Mouse (Mus musculus): Measurements from ENCODE around the gene Cpsf7. TPM values are rescaled to one million over a fixed set of nuclear protein-coding genes. Genes with fewer than 3 reads are reported as not detected.

Gene Cpsf7
- polyA plus RNA-seq, 1 experiment from 2014 or later: 34.2 TPM

DNA sequence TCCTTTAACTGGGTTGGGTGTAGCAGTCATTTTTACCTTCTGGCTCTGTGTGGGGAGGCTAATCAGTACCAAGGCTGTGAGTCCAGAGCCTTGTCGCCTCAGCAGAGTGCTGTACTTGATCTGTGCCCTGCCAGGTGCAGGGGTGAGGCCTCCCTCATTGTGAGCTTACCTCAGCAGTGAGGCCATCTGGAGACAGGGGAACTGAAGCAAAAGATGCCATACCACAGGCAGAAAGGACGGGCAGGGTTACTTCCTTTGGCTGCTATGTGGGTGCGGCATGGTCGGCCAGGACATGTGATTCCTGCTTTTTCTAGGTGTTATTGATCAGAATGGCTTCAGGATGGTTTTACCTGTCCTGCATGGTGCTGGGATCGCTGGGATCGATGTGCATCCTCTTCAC is 56.9 kb downstream of the Cpsf7 start:
- H3K4me1 ChIP-seq (replicated peaks; ENCODE audit: insufficient read depth, low read length): 0 out of 2 replicates have a peak, but pooled peaks cover 5% of the 10 kb centered on the region
- H3K9ac ChIP-seq (ENCODE audit: low read depth, low read length): no peak overlapping the region
- DNase-seq (ENCODE audit: low spot score) (no peak), ATAC-seq (replicated peaks; ENCODE audit: low FRiP score, low read depth) (no peak)
- 84% methylated on average over 6 of the region's 6 CpGs for WGBS
- no peak overlapping the region for H3K4me3 ChIP-seq (replicated peaks; ENCODE audit: low read depth, low read length)
- no peaks in the 10 kb centered on the region for H3K9me3 ChIP-seq (replicated peaks; ENCODE audit: low read length)
- no peak overlapping the region for H3K27ac ChIP-seq
- no peak for TF ChIP-seq CTCF (IDR thresholded peaks at IDR 0.05; ENCODE audit: low read depth)
- no peak overlapping the region for H3K4me2 ChIP-seq (ENCODE audit: low read length)
- no peaks in the 10 kb centered on the region for H3K27me3 ChIP-seq (ENCODE audit: insufficient read depth, low read length)
- no peaks in the 10 kb centered on the region for H3K36me3 ChIP-seq (ENCODE audit: insufficient read depth, low read length)

DNA sequence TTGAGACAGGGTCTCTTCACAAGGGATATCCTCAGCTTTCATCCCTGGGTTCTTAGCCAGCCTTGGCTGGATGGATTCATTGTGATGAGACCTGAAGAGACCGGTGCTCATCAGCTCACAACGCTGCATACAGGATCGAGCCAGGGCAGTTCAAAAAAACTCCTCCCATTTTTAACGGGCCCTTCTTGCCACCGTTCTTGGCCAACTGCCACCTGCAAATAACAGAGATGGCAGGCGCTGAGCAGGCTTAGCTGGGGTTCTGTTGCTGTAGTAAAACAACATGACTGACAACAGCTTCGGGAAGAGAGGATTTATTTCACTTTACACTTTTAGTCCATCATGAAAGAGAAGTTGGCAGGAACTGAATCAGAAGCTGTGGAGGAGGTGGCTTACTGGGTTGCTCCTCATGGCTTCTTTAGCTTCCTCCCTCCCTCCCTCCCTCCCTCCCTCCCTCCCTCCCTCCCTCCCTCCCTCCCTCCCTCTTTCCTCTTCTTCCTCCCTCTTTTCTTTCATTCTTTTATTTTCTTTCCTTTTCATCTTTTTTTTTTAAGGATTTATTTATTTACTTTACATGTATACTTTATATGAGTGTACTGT is 58.6 kb downstream of the Cpsf7 start:
- no peak overlapping the region for H3K9ac ChIP-seq (ENCODE audit: low read depth, low read length)
- H3K9me3 ChIP-seq (replicated peaks; ENCODE audit: low read length): no peaks in the 10 kb centered on the region
- WGBS: 60% methylated on average over 7 of the region's 7 CpGs
- ATAC-seq (replicated peaks; ENCODE audit: low FRiP score, low read depth) (no peak), DNase-seq (ENCODE audit: low spot score) (no peak)
- H3K27me3 ChIP-seq (ENCODE audit: insufficient read depth, low read length): no peaks in the 10 kb centered on the region
- no peak overlapping the region for H3K4me2 ChIP-seq (ENCODE audit: low read length)
- H3K36me3 ChIP-seq (ENCODE audit: insufficient read depth, low read length): no peaks in the 10 kb centered on the region
- no peak overlapping the region for H3K4me3 ChIP-seq (replicated peaks; ENCODE audit: low read depth, low read length)
- H3K27ac ChIP-seq: no peak overlapping the region
- TF ChIP-seq CTCF (IDR thresholded peaks at IDR 0.05; ENCODE audit: low read depth): no peak
- H3K4me1 ChIP-seq (replicated peaks; ENCODE audit: insufficient read depth, low read length): 0 out of 2 replicates have a peak, but pooled peaks cover 2% of the 10 kb centered on the region

DNA sequence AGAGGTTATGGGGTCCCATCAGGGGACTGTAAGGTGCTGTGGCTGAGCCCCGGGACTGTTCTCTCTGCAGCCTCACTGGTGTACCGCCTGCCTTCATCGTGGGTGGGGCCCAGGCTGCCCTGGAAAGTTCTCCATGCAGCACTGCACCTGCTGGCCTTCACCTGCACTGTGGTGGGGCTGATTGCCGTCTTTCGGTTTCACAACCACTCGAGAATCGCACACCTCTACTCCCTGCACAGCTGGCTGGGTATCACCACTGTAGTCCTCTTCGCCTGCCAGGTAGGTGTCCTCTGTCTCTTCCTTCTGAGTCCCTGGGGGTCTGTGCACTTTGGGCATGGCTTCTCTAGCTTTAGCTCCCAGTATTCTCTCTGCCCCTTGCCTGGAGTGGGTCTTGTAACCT is 60.0 kb downstream of the Cpsf7 start:
- H3K27me3 ChIP-seq (ENCODE audit: insufficient read depth, low read length): no peaks in the 10 kb centered on the region
- no peak overlapping the region for H3K4me2 ChIP-seq (ENCODE audit: low read length)
- no peaks in the 10 kb centered on the region for H3K36me3 ChIP-seq (ENCODE audit: insufficient read depth, low read length)
- H3K9me3 ChIP-seq (replicated peaks; ENCODE audit: low read length): no peaks in the 10 kb centered on the region
- no peaks in the 10 kb centered on the region for H3K4me1 ChIP-seq (replicated peaks; ENCODE audit: insufficient read depth, low read length)
- DNase-seq (ENCODE audit: low spot score) (no peak), ATAC-seq (replicated peaks; ENCODE audit: low FRiP score, low read depth) (no peak; the same call in 1 of the 2 replicates)
- no peak overlapping the region for H3K4me3 ChIP-seq (replicated peaks; ENCODE audit: low read depth, low read length)
- no peak overlapping the region for H3K27ac ChIP-seq
- 79% methylated on average over 8 of the region's 8 CpGs for WGBS
- TF ChIP-seq CTCF (IDR thresholded peaks at IDR 0.05; ENCODE audit: low read depth): no peak
- no peak overlapping the region for H3K9ac ChIP-seq (ENCODE audit: low read depth, low read length)

DNA sequence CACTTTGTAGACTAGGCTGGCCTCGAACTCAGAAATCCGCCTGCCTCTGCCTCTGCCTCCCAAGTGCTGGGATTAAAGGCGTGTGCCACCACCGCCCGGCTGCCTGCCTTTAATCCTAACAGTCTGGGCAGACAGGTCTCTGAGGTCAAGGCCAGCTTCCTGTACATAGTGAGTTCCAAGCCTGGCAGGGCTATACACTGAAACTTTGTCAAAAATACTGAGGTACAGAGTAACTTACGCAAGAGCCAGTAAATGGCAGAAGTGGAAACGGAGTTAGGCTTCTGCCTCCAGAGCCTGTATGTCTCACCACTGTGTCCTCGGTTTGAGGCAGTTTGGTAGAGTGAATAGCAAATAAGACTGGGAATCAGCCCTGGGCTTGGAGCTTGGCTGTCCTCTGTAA is 62.2 kb downstream of the Cpsf7 start:
- TF ChIP-seq CTCF (IDR thresholded peaks at IDR 0.05; ENCODE audit: low read depth): no peak
- Histone ChIP-seq H3K4me3 (replicated peaks; ENCODE audit: low read depth, low read length) (no peak overlapping the region), H3K4me1 (replicated peaks; ENCODE audit: insufficient read depth, low read length) (no peaks in the 10 kb centered on the region), H3K27ac (no peak overlapping the region), H3K9me3 (replicated peaks; ENCODE audit: low read length) (no peaks in the 10 kb centered on the region), H3K4me2 (ENCODE audit: low read length) (no peak overlapping the region), H3K36me3 (ENCODE audit: insufficient read depth, low read length) (peaks cover 5% of the 10 kb centered on the region), H3K9ac (ENCODE audit: low read depth, low read length) (no peak overlapping the region), H3K27me3 (ENCODE audit: insufficient read depth, low read length) (no peaks in the 10 kb centered on the region)
- 87% methylated on average over 8 of the region's 8 CpGs for WGBS
- DNase-seq (ENCODE audit: low spot score) (no peak), ATAC-seq (replicated peaks; ENCODE audit: low FRiP score, low read depth) (no peak)

DNA sequence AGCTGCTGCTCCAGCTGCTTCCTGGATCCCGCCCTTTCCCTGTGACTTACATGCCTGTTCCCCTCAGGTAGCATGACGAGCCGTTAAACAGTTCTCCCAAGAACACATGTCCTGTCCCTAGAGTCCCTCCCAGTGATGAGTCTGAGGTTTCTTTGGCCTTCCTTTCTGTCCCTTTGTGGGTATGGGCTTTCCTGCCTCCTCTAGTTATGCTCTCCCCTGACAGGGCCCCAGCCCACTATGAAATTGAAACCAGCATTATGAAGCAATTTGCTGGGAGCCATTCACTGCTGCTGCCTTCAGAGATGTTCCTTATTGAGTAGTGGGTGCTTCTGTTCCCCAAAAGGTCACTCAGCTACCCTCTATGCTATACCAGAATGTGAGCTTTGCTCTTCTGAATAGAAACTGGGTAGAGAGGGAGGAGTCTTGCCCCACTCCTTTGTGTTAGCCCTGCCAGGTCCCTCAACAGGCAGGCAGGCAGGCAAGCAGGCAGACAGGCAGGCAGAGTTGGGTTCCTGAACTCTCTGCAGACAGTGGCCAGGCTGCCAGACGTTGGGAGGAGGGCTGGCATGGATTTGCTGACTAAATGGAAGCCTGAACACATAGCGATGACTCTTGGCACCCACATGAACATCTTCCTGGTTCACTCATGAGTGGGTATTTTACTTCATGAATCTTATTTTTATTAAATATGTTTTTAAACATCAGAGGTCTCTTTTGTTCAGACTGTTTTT is 64.2 kb downstream of the Cpsf7 start:
- Histone ChIP-seq H3K36me3 (ENCODE audit: insufficient read depth, low read length) (peaks cover 10% of the 10 kb centered on the region), H3K4me3 (replicated peaks; ENCODE audit: low read depth, low read length) (no peak overlapping the region), H3K4me1 (replicated peaks; ENCODE audit: insufficient read depth, low read length) (no peaks in the 10 kb centered on the region), H3K27me3 (ENCODE audit: insufficient read depth, low read length) (no peaks in the 10 kb centered on the region), H3K4me2 (ENCODE audit: low read length) (no peak overlapping the region), H3K9me3 (replicated peaks; ENCODE audit: low read length) (no peaks in the 10 kb centered on the region), H3K27ac (no peak overlapping the region), H3K9ac (ENCODE audit: low read depth, low read length) (no peak overlapping the region)
- no peak for ATAC-seq (replicated peaks; ENCODE audit: low FRiP score, low read depth)
- 67% methylated on average over 5 of the region's 5 CpGs for WGBS
- no peak for DNase-seq (ENCODE audit: low spot score)
- TF ChIP-seq CTCF (IDR thresholded peaks at IDR 0.05; ENCODE audit: low read depth): no peak

DNA sequence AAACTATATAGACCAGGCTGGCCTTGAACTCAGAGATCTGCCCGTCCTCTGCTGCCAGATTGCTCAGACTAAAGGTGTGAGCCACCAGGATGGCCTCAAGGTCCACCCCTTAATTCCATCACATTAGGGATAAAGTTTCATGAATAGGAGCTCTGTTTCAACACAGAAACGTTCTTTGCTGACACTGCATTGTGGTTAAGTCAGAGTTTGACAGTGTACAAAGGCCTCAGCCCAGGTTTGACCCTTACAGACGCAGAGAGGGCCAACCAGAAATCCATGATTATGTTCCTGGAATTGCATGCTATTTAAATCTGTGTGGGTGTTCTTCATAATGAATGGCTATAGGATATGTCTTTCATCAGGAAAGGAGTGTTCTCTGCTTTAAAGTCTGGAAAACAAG is 65.2 kb downstream of the Cpsf7 start:
- no peak overlapping the region for H3K4me2 ChIP-seq (ENCODE audit: low read length)
- no peaks in the 10 kb centered on the region for H3K9me3 ChIP-seq (replicated peaks; ENCODE audit: low read length)
- no peak overlapping the region for H3K4me3 ChIP-seq (replicated peaks; ENCODE audit: low read depth, low read length)
- H3K27me3 ChIP-seq (ENCODE audit: insufficient read depth, low read length): no peaks in the 10 kb centered on the region
- H3K36me3 ChIP-seq (ENCODE audit: insufficient read depth, low read length): peaks cover 16% of the 10 kb centered on the region
- WGBS: 59% methylated on average over 3 of the region's 3 CpGs
- ATAC-seq (replicated peaks; ENCODE audit: low FRiP score, low read depth) (no peak), DNase-seq (ENCODE audit: low spot score) (no peak)
- no peak for TF ChIP-seq CTCF (IDR thresholded peaks at IDR 0.05; ENCODE audit: low read depth)
- H3K4me1 ChIP-seq (replicated peaks; ENCODE audit: insufficient read depth, low read length): no peaks in the 10 kb centered on the region
- no peak overlapping the region for H3K27ac ChIP-seq
- H3K9ac ChIP-seq (ENCODE audit: low read depth, low read length): no peak overlapping the region

Measured in kidney, postnatal 0 days (tissue).